Mouse (Mus musculus) NIH3T3 (cell line): ENCODE results near the gene Tnnc1.

ENCODE experiments used
- DNase-seq: peaks from one replicate; pipeline ENCODE4 v3.0.0-alpha.2; 2012; ENCODE audit warnings: low read depth

Gene Tnnc1

GRCm38 (mm10) chr14:31184195-31184594 is 23.9 kb upstream of the Tnnc1 start:
- no peak for DNase-seq

- DNase-seq = no peak
Measured at GRCm38 (mm10) chr14:31186656-31187055, 21.5 kb upstream of the Tnnc1 start.

GRCm38 (mm10) chr14:31188771-31189181 is 19.3 kb upstream of the Tnnc1 start:
- DNase-seq = peak; percentile 85

- no peak for DNase-seq
Measured at GRCm38 (mm10) chr14:31189348-31189747, 18.8 kb upstream of the Tnnc1 start.

DNA sequence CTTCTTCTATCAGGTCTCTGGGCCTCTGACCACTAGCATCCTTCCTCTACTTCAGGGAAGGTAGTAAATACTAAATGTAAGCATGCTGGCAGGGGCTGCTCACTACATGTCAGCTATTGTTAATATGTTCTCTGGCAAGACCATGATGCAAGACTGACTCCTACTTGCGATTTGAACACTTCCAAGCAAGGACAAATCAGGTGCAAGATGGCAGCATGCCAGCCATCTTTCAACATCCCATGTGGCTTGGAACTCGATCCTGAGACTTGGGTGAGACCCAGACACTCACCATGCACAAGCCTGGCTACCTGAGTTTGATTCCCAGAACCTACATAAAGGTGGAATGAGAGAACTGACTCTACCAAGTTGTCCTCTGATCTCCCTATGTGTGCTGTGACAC is 16.2 kb upstream of the Tnnc1 start:
- DNase-seq = peak; percentile 75

DNA sequence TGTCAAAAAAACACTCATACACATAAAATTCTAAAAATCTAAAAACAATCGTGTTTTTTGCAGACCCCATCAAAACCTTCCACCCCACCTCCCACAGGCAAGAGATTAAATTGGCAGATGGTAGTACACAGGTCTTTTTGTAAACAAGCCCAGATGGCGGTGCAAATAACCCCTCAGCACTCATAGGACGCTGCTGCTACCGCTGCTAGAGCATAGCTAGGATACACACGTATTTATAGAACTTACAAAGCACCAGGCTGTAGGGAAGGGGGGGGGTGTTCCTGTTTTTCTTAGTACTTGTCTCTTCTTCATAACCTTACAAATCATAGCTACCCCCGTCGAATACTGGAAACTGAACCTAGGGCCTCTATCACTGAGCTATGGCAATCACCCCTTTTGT is 14.3 kb upstream of the Tnnc1 start:
- no peak for DNase-seq

GRCm38 (mm10) chr14:31194441-31194840 is 13.7 kb upstream of the Tnnc1 start:
- DNase-seq = no peak

GRCm38 (mm10) chr14:31194891-31195513 is 13.1 kb upstream of the Tnnc1 start:
- peak; percentile 72 for DNase-seq

GRCm38 (mm10) chr14:31195521-31195920 is 12.6 kb upstream of the Tnnc1 start:
- DNase-seq = no peak

GRCm38 (mm10) chr14:31195968-31196367 is 12.1 kb upstream of the Tnnc1 start:
- peak; percentile 52 for DNase-seq

DNA sequence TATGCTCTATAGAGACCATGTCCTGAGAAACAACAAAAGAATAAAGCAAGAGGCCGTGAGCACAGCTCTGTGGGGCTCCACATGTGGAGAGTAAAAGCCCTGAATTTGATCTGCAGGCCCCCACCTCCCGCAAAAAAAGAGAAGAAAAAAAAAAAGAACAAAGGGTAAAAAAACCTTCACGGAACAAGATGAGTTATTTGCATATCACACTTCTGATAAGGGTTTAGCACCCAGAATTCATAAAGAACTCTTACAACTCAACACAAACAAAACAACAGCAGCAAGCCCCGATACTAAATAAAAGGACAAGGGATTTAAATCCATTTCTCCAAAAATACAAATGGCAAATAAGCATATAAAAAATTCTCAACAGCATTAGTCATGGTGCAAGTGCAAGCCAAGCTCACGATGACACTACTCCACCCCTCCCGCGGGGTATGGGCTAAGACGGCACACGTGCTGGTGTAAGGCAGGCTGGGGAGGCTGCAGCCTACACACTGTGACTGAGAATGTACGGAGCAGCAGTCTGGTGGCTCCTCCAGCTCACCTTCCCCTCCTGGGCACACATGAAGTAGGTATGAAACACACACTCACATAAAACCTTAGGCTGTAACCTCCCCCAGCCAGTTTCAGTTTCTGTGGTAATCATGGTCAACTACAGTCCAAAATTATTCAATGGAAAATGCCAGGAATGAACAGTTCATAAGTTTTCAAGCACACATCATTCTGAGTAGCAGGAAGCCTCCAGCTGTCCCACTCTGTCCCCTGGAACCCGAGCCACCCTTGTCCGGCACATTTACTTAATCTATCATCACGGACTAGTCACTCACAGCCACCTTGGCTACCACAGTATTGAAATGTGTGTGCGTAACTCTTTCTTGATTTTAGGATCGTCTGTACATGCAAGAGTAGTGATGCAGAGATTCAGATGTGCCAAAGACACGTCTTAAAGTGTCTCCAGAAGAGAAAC is 10.3 kb upstream of the Tnnc1 start:
- DNase-seq = peak; percentile 86

GRCm38 (mm10) chr14:31199599-31199998 is 8.5 kb upstream of the Tnnc1 start:
- no peak for DNase-seq

- DNase-seq = no peak
Measured at GRCm38 (mm10) chr14:31200038-31200437, 8.1 kb upstream of the Tnnc1 start.

DNA sequence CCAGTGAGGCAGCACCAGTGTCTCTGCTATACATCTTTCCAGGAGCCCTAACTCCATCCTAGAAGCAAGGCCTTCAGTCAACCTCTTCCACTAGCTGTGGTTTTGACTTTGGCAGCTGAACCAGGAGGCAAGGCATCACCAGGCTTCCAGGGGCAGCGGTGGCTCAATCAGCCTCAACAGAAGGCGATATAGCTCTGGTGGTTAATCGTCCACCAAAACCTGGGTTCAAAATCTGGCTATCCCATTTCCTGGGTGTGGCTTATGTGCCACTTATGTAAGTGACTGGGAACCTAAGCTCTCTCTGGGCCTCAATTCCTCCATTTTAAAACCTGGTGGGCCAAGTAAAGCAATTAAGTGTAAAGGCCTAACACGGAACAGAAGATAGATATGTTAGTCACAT is 3.3 kb upstream of the Tnnc1 start:
- DNase-seq = peak; percentile 34

GRCm38 (mm10) chr14:31205244-31205561 is 2.9 kb upstream of the Tnnc1 start:
- DNase-seq = no peak

DNA sequence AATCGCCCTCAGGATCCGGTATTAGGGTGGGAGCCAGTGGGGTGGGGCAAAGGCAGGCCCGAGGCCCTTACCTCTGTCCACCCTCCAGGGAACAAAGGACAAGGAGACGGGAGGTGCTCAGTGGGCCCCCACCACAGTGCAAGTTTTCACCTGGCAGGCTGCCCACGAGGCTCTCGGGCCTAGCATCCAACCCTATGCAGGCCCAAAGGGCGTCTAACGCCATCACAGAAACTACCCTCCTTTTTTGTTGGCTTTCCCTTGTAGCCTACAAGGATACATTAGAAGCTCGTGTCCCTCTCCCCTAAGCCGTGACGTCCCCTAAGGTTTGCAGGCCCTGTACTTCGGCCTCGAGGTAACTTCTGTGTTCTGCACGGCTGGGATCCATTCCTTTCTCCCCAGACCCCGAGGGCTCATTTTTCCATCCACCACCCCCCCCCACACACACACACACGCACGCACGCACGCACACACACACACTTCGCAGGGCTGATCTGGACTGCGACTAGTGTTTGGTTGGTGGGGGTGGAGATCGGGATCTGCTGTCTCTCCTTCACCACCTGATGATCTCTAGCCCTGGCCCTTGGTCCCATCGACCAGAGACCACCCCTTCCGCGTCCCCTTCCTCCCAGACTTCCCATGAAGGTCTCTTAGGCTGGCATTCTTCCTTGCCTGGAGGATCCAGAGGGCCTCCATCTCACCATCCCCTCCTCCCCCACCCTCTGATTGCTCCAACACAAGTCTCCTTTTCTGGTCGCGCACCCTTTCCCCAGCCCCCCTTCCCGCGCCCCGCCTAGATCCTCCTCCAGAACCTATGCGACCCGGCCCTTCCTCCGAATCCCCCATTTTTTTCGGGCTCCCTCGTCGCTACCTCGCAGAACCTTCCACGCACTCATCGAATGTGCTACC is 2.3 kb upstream of the Tnnc1 start:
- peak; percentile 71 for DNase-seq

- peak; percentile 96 for DNase-seq
Measured at GRCm38 (mm10) chr14:31206472-31206981, 1.6 kb upstream of the Tnnc1 start.

GRCm38 (mm10) chr14:31207070-31207830 is 862 bp upstream of the Tnnc1 start:
- peak; percentile 12 for DNase-seq

DNA sequence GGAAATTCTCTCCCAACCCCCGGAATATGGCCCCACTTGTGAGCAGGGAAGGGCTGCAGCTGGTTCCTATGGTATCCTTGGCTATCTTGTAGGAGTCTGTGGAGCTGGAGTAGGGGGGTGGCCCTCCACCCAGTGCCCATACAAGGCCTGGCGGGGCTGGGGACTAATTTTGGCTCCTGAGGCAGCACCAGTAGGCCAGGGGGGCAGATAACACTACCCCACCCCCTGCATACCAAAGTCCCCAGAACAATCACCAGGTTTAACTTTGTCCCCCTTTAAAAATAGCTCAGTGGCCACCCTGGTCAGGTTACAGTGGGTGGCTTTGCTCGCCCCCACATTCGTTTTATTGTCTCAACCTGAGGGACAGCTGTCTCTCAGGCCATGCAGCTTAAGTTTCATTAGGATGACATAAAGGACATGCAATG is 1.0 kb downstream of the Tnnc1 start:
- no peak for DNase-seq

DNA sequence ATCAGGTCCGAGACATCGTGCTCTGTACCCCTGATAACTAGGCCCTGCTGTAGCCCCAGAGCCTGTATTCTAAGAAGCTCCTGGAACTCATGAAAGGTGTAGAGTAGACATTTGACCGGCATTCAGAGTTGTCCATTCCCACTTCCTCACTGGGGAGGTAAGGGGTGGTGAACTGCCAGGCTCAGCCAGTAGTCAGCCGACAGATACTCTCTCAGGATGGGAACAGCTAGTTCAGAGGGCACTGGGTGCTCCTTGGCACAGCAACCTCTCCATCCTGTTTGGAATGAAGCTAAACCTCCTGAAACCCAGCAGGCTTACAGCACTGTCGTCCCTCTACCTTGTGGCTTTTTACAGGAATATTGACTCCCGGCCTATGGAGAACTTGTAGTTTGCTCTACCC is 3.7 kb downstream of the Tnnc1 start:
- no peak for DNase-seq

DNA sequence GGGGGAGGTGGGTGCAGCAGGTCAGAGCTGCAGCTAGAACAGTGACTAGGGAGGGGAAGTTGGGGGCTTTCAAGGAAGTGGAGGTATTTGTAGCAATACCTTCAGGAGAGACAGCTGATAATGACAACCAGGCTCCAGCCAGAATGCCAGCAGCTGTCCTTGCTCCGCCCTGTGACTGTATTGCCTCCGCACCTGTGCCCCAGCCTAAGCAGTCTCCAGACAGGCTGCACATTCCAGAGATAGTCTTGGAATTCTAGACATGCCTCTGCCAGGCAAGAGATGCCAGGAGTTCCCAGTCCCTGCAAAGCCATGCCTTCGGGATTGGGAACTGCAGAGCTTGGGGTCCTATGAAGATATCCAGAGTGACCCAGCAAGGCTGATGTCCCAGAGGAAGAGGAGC is 4.4 kb downstream of the Tnnc1 start:
- DNase-seq = no peak
